Mouse (Mus musculus) heart, embryonic 11.5 days (tissue): Measurements from ENCODE around the gene Tmem144. TPM values are rescaled to one million over a fixed set of nuclear protein-coding genes. Genes with fewer than 3 reads are reported as not detected.
A peak's percentile ranks its signal among the peaks of the same experiment; 100 is the strongest.

Experiments
- ATAC-seq: fragments of 200-750 bp; cut with Nextera tagmentation; replicated peaks from 2 replicates; pipeline ENCODE4 v1.8.0; 2017; ENCODE audit warnings: moderate library complexity; ENCODE audit not compliant: insufficient number of reproducible peaks, low FRiP score, low TSS enrichment
- H3K27ac ChIP-seq: fragments of 300-500 bp; sonication (generic); 2 replicates; pipeline ENCODE4 v1.5.1; 2014; ENCODE audit warnings: mild to moderate bottlenecking, low read depth, low read length
- H3K27me3 ChIP-seq: fragments of 300-500 bp; sonication (generic); 2 replicates; pipeline ENCODE4 v1.6.1; 2014; ENCODE audit warnings: mild to moderate bottlenecking, low read length, mixed read lengths; ENCODE audit not compliant: control insufficient read depth, insufficient read depth
- H3K36me3 ChIP-seq: fragments of 300-500 bp; sonication (generic); 2 replicates; pipeline ENCODE4 v1.6.1; 2014; ENCODE audit warnings: mild to moderate bottlenecking, low read length, moderate library complexity, mixed read lengths; ENCODE audit not compliant: control insufficient read depth, insufficient read depth
- H3K4me1 ChIP-seq: fragments of 300-500 bp; sonication (generic); 2 replicates; pipeline ENCODE4 v1.6.1; 2014; ENCODE audit warnings: low read length; ENCODE audit not compliant: control insufficient read depth, insufficient read depth
- H3K4me2 ChIP-seq: fragments of 300-500 bp; sonication (generic); 2 replicates; pipeline ENCODE4 v1.6.1; 2014; ENCODE audit warnings: mild to moderate bottlenecking, moderate library complexity
- H3K4me3 ChIP-seq: fragments of 300-500 bp; sonication (generic); 2 replicates; pipeline ENCODE4 v1.5.1; 2014; ENCODE audit warnings: low read depth, low read length
- H3K9ac ChIP-seq: fragments of 300-500 bp; sonication (generic); 2 replicates; pipeline ENCODE4 v1.6.1; 2014; ENCODE audit warnings: mild to moderate bottlenecking, low read depth, low read length, moderate library complexity
- H3K9me3 ChIP-seq: fragments of 300-500 bp; sonication (generic); replicated peaks from 2 replicates; pipeline ENCODE4 v1.6.1; 2016; ENCODE audit warnings: low read length; ENCODE audit not compliant: control insufficient read depth
- WGBS: fragments of 180-500 bp; shearing (Covaris S2); extraction: QIAGEN DNeasy Blood & Tissue Kit; methylation state at CpG from one replicate; pipeline ENCODE4 v1.1.7; 2014; ENCODE audit not compliant: insufficient replicate concordance; 5-methylcytosine and 5-hydroxymethylcytosine counted together
- polyA plus RNA-seq: library from polyadenylated mRNA; unstranded; fragments of >200 nt; fragmentation: Nextera tagmentation; extraction: Ambion mirVana; gene quantifications from 2 replicates; pipeline ENCODE4 v1.2.1, GENCODE M21; 2014

Tmem144 gene
- polyA plus RNA-seq, 1 experiment from 2014 or later: 11.7 TPM

GRCm38 (mm10) chr3:79887161-79887855, 34.7 kb upstream of the Tmem144 start:
- Histone ChIP-seq H3K4me3 (peak overlapping the region; percentile 40), H3K27me3 (no peaks in the 10 kb centered on the region), H3K9ac (peak overlapping the region; percentile 75), H3K9me3 (no peaks in the 10 kb centered on the region), H3K4me1 (peaks cover 22% of the 10 kb centered on the region), H3K36me3 (no peaks in the 10 kb centered on the region; the same call in 1 of the 2 replicates), H3K27ac (peak overlapping the region; percentile 83), H3K4me2 (peak overlapping the region; percentile 61)
- 55% methylated on average over 8 of the region's 8 CpGs for WGBS
- no peak for ATAC-seq

GRCm38 (mm10) chr3:79886357-79887091, 34.0 kb upstream of the Tmem144 start:
- no peaks in the 10 kb centered on the region for H3K27me3 ChIP-seq
- no peaks in the 10 kb centered on the region; the same call in 1 of the 2 replicates for H3K36me3 ChIP-seq
- 76% methylated on average over 23 of the region's 23 CpGs for WGBS
- H3K27ac ChIP-seq: peak overlapping the region; percentile 83
- peaks cover 22% of the 10 kb centered on the region for H3K4me1 ChIP-seq
- ATAC-seq: peak; percentile 48; the same call in 1 of the 2 replicates
- peak overlapping the region; percentile 61 for H3K4me2 ChIP-seq
- H3K4me3 ChIP-seq: peak overlapping the region; percentile 40
- peak overlapping the region; percentile 75 for H3K9ac ChIP-seq
- no peaks in the 10 kb centered on the region for H3K9me3 ChIP-seq

GRCm38 (mm10) chr3:79885686-79886356, 33.2 kb upstream of the Tmem144 start:
- Histone ChIP-seq H3K4me3 (peak overlapping the region; percentile 40), H3K4me2 (peak overlapping the region; percentile 61), H3K9ac (peak overlapping the region; percentile 75), H3K27me3 (no peaks in the 10 kb centered on the region), H3K9me3 (no peaks in the 10 kb centered on the region), H3K4me1 (peaks cover 22% of the 10 kb centered on the region), H3K27ac (peak overlapping the region; percentile 83), H3K36me3 (no peaks in the 10 kb centered on the region; the same call in 1 of the 2 replicates)
- 23% methylated on average over 19 of the region's 19 CpGs for WGBS
- peak; percentile 9; the same call in 1 of the 2 replicates for ATAC-seq

GRCm38 (mm10) chr3:79884761-79885189, 32.2 kb upstream of the Tmem144 start:
- peak overlapping the region; percentile 36 for H3K4me3 ChIP-seq
- 21% methylated on average over 9 of the region's 9 CpGs for WGBS
- H3K27me3 ChIP-seq: no peaks in the 10 kb centered on the region
- H3K4me1 ChIP-seq: peaks cover 22% of the 10 kb centered on the region
- H3K9ac ChIP-seq: peak overlapping the region; percentile 71
- no peaks in the 10 kb centered on the region; the same call in 1 of the 2 replicates for H3K36me3 ChIP-seq
- H3K4me2 ChIP-seq: peak overlapping the region; percentile 61
- no peak for ATAC-seq
- peak overlapping the region; percentile 91 for H3K27ac ChIP-seq
- H3K9me3 ChIP-seq: no peaks in the 10 kb centered on the region

- no peaks in the 10 kb centered on the region for H3K27me3 ChIP-seq
- H3K4me2 ChIP-seq: peak within 1 kb of the TSS; percentile 61
- WGBS: 33% methylated on average over 5 of the region's 5 CpGs
- H3K9me3 ChIP-seq: no peaks in the 10 kb centered on the region
- ATAC-seq: 0 out of 2 replicates have a peak, but pooled peaks have one; percentile 36
- H3K4me1 ChIP-seq: peaks cover 25% of the 10 kb centered on the region
- peak within 1 kb of the TSS; percentile 91 for H3K27ac ChIP-seq
- peak within 1 kb of the TSS; percentile 36 for H3K4me3 ChIP-seq
- peak within 1 kb of the TSS; percentile 71 for H3K9ac ChIP-seq
- H3K36me3 ChIP-seq: no peaks in the 10 kb centered on the region; the same call in 1 of the 2 replicates
These were observed 31.7 kb upstream of the Tmem144 start, which contains the start of gene Fam198b for GRCm38 (mm10) chr3:79884305-79884704. Fam198b (plus strand) TSS chr3:79884533.

- 29% methylated on average over 7 of the region's 7 CpGs for WGBS
- no peaks in the 10 kb centered on the region for H3K27me3 ChIP-seq
- H3K4me3 ChIP-seq: no peak overlapping the region
- H3K36me3 ChIP-seq: no peaks in the 10 kb centered on the region; the same call in 1 of the 2 replicates
- no peak overlapping the region for H3K9ac ChIP-seq
- no peaks in the 10 kb centered on the region for H3K9me3 ChIP-seq
- no peak overlapping the region for H3K4me2 ChIP-seq
- H3K4me1 ChIP-seq: peaks cover 29% of the 10 kb centered on the region
- no peak for ATAC-seq
- no peak overlapping the region for H3K27ac ChIP-seq
These were observed 30.5 kb upstream of the Tmem144 start for GRCm38 (mm10) chr3:79883092-79883491.

- Histone ChIP-seq H3K36me3 (no peaks in the 10 kb centered on the region; the same call in 1 of the 2 replicates), H3K9me3 (no peaks in the 10 kb centered on the region), H3K9ac (no peak overlapping the region), H3K4me2 (no peak overlapping the region), H3K27ac (no peak overlapping the region), H3K4me1 (peaks cover 20% of the 10 kb centered on the region), H3K4me3 (no peak overlapping the region), H3K27me3 (no peaks in the 10 kb centered on the region)
- WGBS: 54% methylated on average over 2 of the region's 2 CpGs
- ATAC-seq: no peak
These were observed 29.1 kb upstream of the Tmem144 start for GRCm38 (mm10) chr3:79881645-79882044.

- H3K27me3 ChIP-seq: no peaks in the 10 kb centered on the region
- H3K9me3 ChIP-seq: no peaks in the 10 kb centered on the region
- H3K27ac ChIP-seq: no peak overlapping the region
- H3K4me1 ChIP-seq: peaks cover 9% of the 10 kb centered on the region
- H3K4me3 ChIP-seq: no peak overlapping the region
- no peak for ATAC-seq
- peak overlapping the region; percentile 17 for H3K4me2 ChIP-seq
- H3K36me3 ChIP-seq: no peaks in the 10 kb centered on the region
- no peak overlapping the region for H3K9ac ChIP-seq
- WGBS: 37% methylated on average over 9 of the region's 9 CpGs
These were observed 26.7 kb upstream of the Tmem144 start for GRCm38 (mm10) chr3:79879246-79879645.
